Mouse (Mus musculus) hindbrain, embryonic 16.5 days (tissue): ENCODE measurements at regions not wholly inside any gene's neighbourhood (a gene's known extent, or its start where the extent isn't known, plus 50 kb on each side); places are given as distances from the start of the nearest gene placed in this dataset.

ENCODE experiments used
- ATAC-seq: fragments of 200-750 bp; cut with Nextera tagmentation; 2 replicates; pipeline ENCODE4 v1.8.0; 2017; ENCODE audit warnings: moderate TSS enrichment, moderate library complexity
- H3K27ac ChIP-seq: fragments of 300-500 bp; sonication (generic); 2 replicates; pipeline ENCODE4 v1.5.1; 2014; ENCODE audit warnings: low read depth, mild to moderate bottlenecking, control low read depth, low read length, moderate library complexity
- H3K27me3 ChIP-seq: fragments of 300-500 bp; sonication (generic); replicated peaks from 2 replicates; pipeline ENCODE4 v1.6.1; 2014; ENCODE audit warnings: low read length; ENCODE audit not compliant: control insufficient read depth, insufficient read depth
- H3K36me3 ChIP-seq: fragments of 300-500 bp; sonication (generic); 2 replicates; pipeline ENCODE4 v1.6.1; 2014; ENCODE audit warnings: mild to moderate bottlenecking, low read length, moderate library complexity, mixed read lengths; ENCODE audit not compliant: control insufficient read depth, insufficient read depth
- H3K4me1 ChIP-seq: fragments of 300-500 bp; sonication (generic); 2 replicates; pipeline ENCODE4 v1.6.1; 2014; ENCODE audit warnings: low read depth, low read length; ENCODE audit not compliant: control insufficient read depth, insufficient read depth
- H3K4me2 ChIP-seq: fragments of 300-500 bp; sonication (generic); 2 replicates; pipeline ENCODE4 v1.6.1; 2014; ENCODE audit warnings: mild to moderate bottlenecking, low read length, control low read depth, moderate library complexity
- H3K4me3 ChIP-seq: fragments of 300-500 bp; sonication (generic); 2 replicates; pipeline ENCODE4 v1.5.1; 2014; ENCODE audit warnings: mild to moderate bottlenecking, low read length, control low read depth, moderate library complexity
- H3K9ac ChIP-seq: fragments of 300-500 bp; sonication (generic); 2 replicates; pipeline ENCODE4 v1.6.1; 2014; ENCODE audit warnings: low read depth, mild to moderate bottlenecking, control low read depth, low read length, moderate library complexity
- H3K9me3 ChIP-seq: fragments of 300-500 bp; sonication (generic); 2 replicates; pipeline ENCODE4 v1.6.1; 2014; ENCODE audit warnings: mild to moderate bottlenecking, low read length, moderate library complexity; ENCODE audit not compliant: control insufficient read depth
- WGBS: fragments of 180-500 bp; shearing (Covaris S2); extraction: QIAGEN DNeasy Blood & Tissue Kit; methylation state at CpG from one replicate; pipeline ENCODE4 v1.1.7; 2014; 5-methylcytosine and 5-hydroxymethylcytosine counted together

- no peak overlapping the region for H3K9ac ChIP-seq
- H3K27me3 ChIP-seq: peaks cover 2% of the 10 kb centered on the region; the same call in 1 of the 2 replicates
- peaks cover 13% of the 10 kb centered on the region; the same call in 1 of the 2 replicates for H3K4me1 ChIP-seq
- WGBS: 19% methylated on average over 7 of the region's 7 CpGs
- no peaks in the 10 kb centered on the region for H3K9me3 ChIP-seq
- H3K36me3 ChIP-seq: no peaks in the 10 kb centered on the region
- no peak overlapping the region for H3K4me2 ChIP-seq
- H3K27ac ChIP-seq: no peak overlapping the region
- H3K4me3 ChIP-seq: no peak overlapping the region
- ATAC-seq: no peak
Measured at GRCm38 (mm10) chr4:125265065-125265464, 137.4 kb upstream of the Zc3h12a start.

- Histone ChIP-seq H3K4me3 (no peak overlapping the region), H3K9ac (no peak overlapping the region), H3K27ac (no peak overlapping the region), H3K4me1 (peaks cover 17% of the 10 kb centered on the region), H3K36me3 (no peaks in the 10 kb centered on the region), H3K27me3 (no peaks in the 10 kb centered on the region; the same call in 1 of the 2 replicates), H3K9me3 (no peaks in the 10 kb centered on the region), H3K4me2 (no peak overlapping the region)
- WGBS: 31% methylated on average over 8 of the region's 8 CpGs
- no peak for ATAC-seq
Measured at GRCm38 (mm10) chr4:125261547-125261946, 133.9 kb upstream of the Zc3h12a start.

- no peak overlapping the region for H3K27ac ChIP-seq
- no peak overlapping the region for H3K9ac ChIP-seq
- H3K9me3 ChIP-seq: no peaks in the 10 kb centered on the region
- no peak overlapping the region for H3K4me3 ChIP-seq
- H3K4me2 ChIP-seq: no peak overlapping the region
- H3K36me3 ChIP-seq: no peaks in the 10 kb centered on the region
- 31% methylated on average over 10 of the region's 10 CpGs for WGBS
- 0 out of 2 replicates have a peak, but pooled peaks have one; percentile 29 for ATAC-seq
- peaks cover 17% of the 10 kb centered on the region for H3K4me1 ChIP-seq
- H3K27me3 ChIP-seq: no peaks in the 10 kb centered on the region; the same call in 1 of the 2 replicates
Measured at GRCm38 (mm10) chr4:125259306-125259705, 131.7 kb upstream of the Zc3h12a start.

- H3K9me3 ChIP-seq: no peaks in the 10 kb centered on the region
- ATAC-seq: no peak
Measured at GRCm38 (mm10) chr4:125257916-125258315, 130.3 kb upstream of the Zc3h12a start.

GRCm38 (mm10) chr4:125253161-125253560, 125.5 kb upstream of the Zc3h12a start:
- no peak for ATAC-seq
- H3K27me3 ChIP-seq: no peaks in the 10 kb centered on the region; the same call in 1 of the 2 replicates
- H3K4me3 ChIP-seq: no peak overlapping the region
- no peak overlapping the region for H3K4me2 ChIP-seq
- no peaks in the 10 kb centered on the region for H3K9me3 ChIP-seq
- H3K4me1 ChIP-seq: no peaks in the 10 kb centered on the region
- no peak overlapping the region for H3K9ac ChIP-seq
- no peaks in the 10 kb centered on the region for H3K36me3 ChIP-seq
- WGBS: 89% methylated on average over 3 of the region's 3 CpGs
- no peak overlapping the region for H3K27ac ChIP-seq

More at GRCm38 (mm10) chr4:125257916-125258315, 130.3 kb upstream of the Zc3h12a start:
- Histone ChIP-seq H3K4me3 (no peak overlapping the region), H3K4me1 (peaks cover 17% of the 10 kb centered on the region), H3K27ac (no peak overlapping the region), H3K27me3 (no peaks in the 10 kb centered on the region; the same call in 1 of the 2 replicates), H3K9ac (no peak overlapping the region), H3K4me2 (no peak overlapping the region), H3K36me3 (no peaks in the 10 kb centered on the region)
- 44% methylated on average over 6 of the region's 6 CpGs for WGBS

GRCm38 (mm10) chr4:125252228-125252627, 124.6 kb upstream of the Zc3h12a start:
- H3K4me3 ChIP-seq: no peak overlapping the region
- no peak overlapping the region for H3K4me2 ChIP-seq
- H3K36me3 ChIP-seq: no peaks in the 10 kb centered on the region
- no peak overlapping the region for H3K9ac ChIP-seq
- H3K27me3 ChIP-seq: no peaks in the 10 kb centered on the region
- 73% methylated on average over 8 of the region's 8 CpGs for WGBS
- H3K4me1 ChIP-seq: no peaks in the 10 kb centered on the region
- ATAC-seq: no peak
- no peak overlapping the region for H3K27ac ChIP-seq
- no peaks in the 10 kb centered on the region for H3K9me3 ChIP-seq

GRCm38 (mm10) chr4:125249061-125249460, 121.4 kb upstream of the Zc3h12a start:
- Histone ChIP-seq H3K27me3 (no peaks in the 10 kb centered on the region), H3K36me3 (no peaks in the 10 kb centered on the region), H3K4me2 (no peak overlapping the region), H3K9ac (no peak overlapping the region), H3K4me1 (no peaks in the 10 kb centered on the region), H3K4me3 (no peak overlapping the region), H3K27ac (no peak overlapping the region), H3K9me3 (no peaks in the 10 kb centered on the region)
- no peak for ATAC-seq
- 53% methylated on average over 7 of the region's 7 CpGs for WGBS

GRCm38 (mm10) chr4:125246171-125246570, 118.5 kb upstream of the Zc3h12a start:
- H3K27ac ChIP-seq: no peak overlapping the region
- no peak overlapping the region for H3K4me3 ChIP-seq
- H3K4me2 ChIP-seq: no peak overlapping the region
- H3K4me1 ChIP-seq: no peaks in the 10 kb centered on the region; the same call in 1 of the 2 replicates
- H3K9ac ChIP-seq: no peak overlapping the region
- H3K9me3 ChIP-seq: no peaks in the 10 kb centered on the region
- WGBS: 16% methylated on average over 5 of the region's 5 CpGs
- H3K27me3 ChIP-seq: no peaks in the 10 kb centered on the region
- no peaks in the 10 kb centered on the region for H3K36me3 ChIP-seq
- ATAC-seq: no peak

- no peak overlapping the region for H3K4me3 ChIP-seq
- no peaks in the 10 kb centered on the region for H3K9me3 ChIP-seq
- 90% methylated on average over 1 of the region's 1 CpGs for WGBS
- no peaks in the 10 kb centered on the region for H3K27me3 ChIP-seq
- H3K4me2 ChIP-seq: no peak overlapping the region
- H3K36me3 ChIP-seq: no peaks in the 10 kb centered on the region
- ATAC-seq: no peak
- H3K4me1 ChIP-seq: no peaks in the 10 kb centered on the region; the same call in 1 of the 2 replicates
- no peak overlapping the region for H3K9ac ChIP-seq
- H3K27ac ChIP-seq: no peak overlapping the region
Measured at GRCm38 (mm10) chr4:125242512-125242911, 114.9 kb upstream of the Zc3h12a start.
